Mouse (Mus musculus): ENCODE measurements around the gene Sval2. TPM values are rescaled to one million over a fixed set of nuclear protein-coding genes. Genes with fewer than 3 reads are reported as not detected.

Sval2 gene
- polyA plus RNA-seq (2017; shearing (Covaris generic)), result not detected

GRCm38 (mm10) chr6:41852689-41853088 lies at the start of gene Sval2:
TSS of gene Sval2 (plus strand) at chr6:41852989.

GRCm38 (mm10) chr6:41847235-41847634 lies 5.6 kb upstream of the Sval2 start, which contains the start of gene Pip:
TSS of gene Pip (plus strand) at chr6:41847535.

Other genes starting within 250 kb of the Sval2 start
- 63.2 TPM for gene Ephb6, start 247.5 kb upstream of the Sval2 start, polyA plus RNA-seq (2017; shearing (Covaris generic))
- gene Trpv6, start 216.6 kb upstream of the Sval2 start, polyA plus RNA-seq (2017; shearing (Covaris generic)), result 0.62 TPM
- not detected for gene Trpv5, start 172.2 kb upstream of the Sval2 start, polyA plus RNA-seq (2017; shearing (Covaris generic))
- not detected for gene Llcfc1, start 168.6 kb upstream of the Sval2 start, polyA plus RNA-seq (2017; shearing (Covaris generic))
- not detected for gene Kel, start 148.7 kb upstream of the Sval2 start, polyA plus RNA-seq (2017; shearing (Covaris generic))
- not detected for gene Olfr459, start 77.8 kb upstream of the Sval2 start, polyA plus RNA-seq (2017; shearing (Covaris generic))
- gene Pip, start 5.5 kb upstream of the Sval2 start, polyA plus RNA-seq (2017; shearing (Covaris generic)), result not detected
- not detected for gene Sval1, start 98.6 kb downstream of the Sval2 start, polyA plus RNA-seq (2017; shearing (Covaris generic))
- gene Sval3, start 115.2 kb downstream of the Sval2 start, polyA plus RNA-seq (2017; shearing (Covaris generic)), result not detected
- not detected for gene Sva, start 185.4 kb downstream of the Sval2 start, polyA plus RNA-seq (2017; shearing (Covaris generic))